Mouse (Mus musculus) urinary bladder, adult 2 months (tissue): ENCODE results near the gene Ubl7. TPM values are rescaled to one million over a fixed set of nuclear protein-coding genes. Genes with fewer than 3 reads are reported as not detected.

Experiments used
- DNase-seq: peaks from one replicate; pipeline ENCODE4 v3.0.0; 2022; ENCODE audit warnings: low spot score
- polyA plus RNA-seq: library from polyadenylated mRNA; depleted of rRNA; stranded (reverse); fragments of >200 nt; gene quantifications from 2 replicates; pipeline ENCODE4 v1.2.3, GENCODE M21; 2012; rRNA removed

Ubl7 gene
- polyA plus RNA-seq, 1 experiment, result 69.2 TPM

DNA sequence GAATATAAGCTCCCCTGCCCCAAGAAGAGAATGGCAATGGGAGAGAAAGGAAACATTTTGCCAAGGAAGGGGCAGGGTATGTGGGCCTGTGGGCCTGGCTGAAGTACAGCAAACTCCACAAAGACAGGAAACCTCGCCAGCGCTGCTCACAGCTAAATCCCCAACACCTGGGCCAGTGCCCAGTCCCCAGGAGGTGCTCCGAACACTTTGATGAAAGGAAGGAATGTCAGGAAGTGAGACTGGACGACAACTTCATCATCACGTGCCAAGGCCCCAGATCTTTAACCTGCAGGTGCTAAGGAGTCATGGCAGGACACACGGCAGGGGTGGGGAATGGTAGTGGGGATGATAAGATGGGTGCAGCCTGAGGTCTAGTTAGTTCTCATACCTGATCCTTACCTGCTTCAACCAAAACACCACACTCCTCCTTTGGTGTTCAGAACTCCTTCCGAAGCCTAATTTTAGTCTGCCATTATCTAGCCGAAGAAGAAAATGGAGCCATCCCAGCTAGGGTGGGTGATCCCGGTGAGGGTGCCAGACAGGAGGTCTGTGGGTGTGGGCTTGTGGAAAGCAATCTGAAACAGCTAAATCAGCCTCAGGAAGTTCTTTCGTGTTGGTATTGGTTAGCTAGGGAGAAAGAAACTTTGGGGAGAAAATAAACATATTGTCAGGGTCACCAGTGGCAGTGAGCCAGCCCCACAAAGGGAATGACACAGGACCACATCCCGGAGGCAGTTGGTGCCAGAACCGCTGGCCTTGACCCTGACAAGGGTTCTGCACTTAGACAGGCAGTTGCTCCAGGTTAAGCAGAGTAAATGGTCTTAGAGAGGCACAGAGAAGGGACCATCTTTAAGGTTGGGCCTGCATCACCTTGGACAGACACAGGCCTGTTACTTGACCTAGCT is 54.8 kb downstream of the Ubl7 start:
- no peak for DNase-seq

DNA sequence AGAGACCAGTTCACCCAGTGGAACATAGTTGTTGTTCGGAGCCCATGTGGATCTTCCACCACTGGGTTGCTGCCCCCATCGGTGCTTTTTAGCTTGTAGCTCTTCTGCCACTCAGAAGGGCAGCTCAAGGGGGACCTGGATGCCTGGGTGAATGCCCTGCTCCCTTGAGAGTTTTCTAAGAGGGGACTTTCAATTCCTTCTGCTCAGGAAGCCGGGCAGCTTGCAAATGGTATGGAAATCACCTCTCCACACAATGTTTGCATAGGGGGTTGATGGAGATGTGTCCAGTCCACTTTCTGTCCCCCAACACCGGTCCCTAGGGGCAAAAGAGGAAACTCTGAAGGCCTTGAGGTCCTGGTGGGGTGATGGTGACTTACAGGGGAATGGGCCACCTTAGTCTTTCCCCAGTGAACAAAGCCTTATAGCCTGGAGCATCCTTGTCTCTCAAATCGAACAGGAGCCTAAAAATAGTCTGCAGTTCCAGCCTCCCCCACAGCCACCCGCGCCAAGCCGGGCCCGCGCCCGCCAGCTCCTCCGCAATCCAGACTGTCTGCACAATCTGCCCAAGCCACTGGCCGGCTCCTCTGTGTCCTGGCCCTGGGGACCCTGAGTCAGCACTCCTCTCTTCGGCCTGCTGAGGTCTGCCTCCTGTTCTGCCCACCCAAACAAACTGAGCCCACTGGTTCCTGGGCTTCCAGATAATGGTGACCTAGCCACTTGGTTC is 56.6 kb downstream of the Ubl7 start:
- DNase-seq, result no peak

DNA sequence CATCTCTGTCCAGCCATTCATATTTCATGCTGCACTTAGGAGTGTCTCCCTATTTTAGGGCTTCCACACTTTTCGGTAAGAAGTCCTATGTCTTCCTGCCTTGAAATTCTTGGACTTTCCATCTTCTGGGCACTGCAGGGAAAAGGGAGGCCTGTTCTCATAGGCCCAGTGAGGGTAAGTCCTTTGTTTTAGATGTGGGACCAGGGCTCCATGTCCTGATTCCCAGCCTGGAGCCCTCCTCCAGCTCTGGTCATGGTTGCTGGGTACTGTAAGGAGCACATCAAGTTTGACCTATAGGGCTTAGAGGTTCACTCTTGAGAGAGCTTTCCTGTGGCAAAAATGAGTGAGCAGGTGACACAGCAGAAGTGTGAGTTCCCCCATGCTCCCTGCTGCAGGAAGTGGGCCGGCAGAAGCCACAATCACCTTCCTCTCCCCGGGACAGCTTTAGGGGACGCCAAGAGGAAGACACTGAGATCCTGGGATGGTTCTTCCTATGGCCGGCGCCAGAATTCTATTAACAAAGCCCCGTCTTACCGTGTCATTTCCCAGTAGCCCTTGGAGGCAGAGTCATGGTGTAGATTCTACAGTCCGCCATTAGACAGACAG is 57.5 kb downstream of the Ubl7 start:
- DNase-seq, result no peak

DNA sequence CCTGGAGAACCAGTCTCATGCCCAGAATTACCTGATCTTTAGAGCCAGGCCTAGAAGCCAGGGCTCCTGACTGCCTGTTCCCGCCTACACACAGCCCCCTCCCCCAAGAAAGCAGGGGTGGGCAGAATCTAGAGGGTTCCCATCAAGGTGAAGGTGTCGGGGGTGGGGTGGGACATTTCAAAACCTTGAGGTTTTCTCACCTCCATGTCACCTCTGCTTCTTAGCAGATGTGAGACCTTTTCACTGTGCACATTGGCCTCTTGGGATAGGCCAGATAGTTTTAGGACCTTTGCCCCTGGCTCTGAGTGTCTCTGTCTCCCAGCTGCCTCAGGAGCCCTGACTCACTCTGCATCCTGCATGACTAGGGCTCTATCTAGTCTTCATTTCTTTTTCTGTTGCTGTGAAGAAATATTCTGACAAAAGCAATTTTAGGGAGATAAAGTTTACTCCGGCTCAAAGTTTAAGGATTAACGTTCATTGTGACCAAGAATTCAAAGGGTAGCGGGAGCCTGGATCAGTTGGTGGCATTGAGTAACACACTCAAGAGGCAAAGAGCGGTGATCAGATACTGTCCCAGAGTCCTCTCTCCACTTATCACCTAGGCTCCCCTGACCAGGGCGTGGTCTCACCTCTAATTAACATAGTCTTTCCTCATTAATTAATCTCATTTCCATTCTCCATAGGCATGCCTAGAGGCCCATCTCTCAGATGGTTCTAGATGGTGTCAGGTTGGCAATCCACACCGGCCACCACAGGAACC is 58.2 kb downstream of the Ubl7 start:
- no peak for DNase-seq

DNA sequence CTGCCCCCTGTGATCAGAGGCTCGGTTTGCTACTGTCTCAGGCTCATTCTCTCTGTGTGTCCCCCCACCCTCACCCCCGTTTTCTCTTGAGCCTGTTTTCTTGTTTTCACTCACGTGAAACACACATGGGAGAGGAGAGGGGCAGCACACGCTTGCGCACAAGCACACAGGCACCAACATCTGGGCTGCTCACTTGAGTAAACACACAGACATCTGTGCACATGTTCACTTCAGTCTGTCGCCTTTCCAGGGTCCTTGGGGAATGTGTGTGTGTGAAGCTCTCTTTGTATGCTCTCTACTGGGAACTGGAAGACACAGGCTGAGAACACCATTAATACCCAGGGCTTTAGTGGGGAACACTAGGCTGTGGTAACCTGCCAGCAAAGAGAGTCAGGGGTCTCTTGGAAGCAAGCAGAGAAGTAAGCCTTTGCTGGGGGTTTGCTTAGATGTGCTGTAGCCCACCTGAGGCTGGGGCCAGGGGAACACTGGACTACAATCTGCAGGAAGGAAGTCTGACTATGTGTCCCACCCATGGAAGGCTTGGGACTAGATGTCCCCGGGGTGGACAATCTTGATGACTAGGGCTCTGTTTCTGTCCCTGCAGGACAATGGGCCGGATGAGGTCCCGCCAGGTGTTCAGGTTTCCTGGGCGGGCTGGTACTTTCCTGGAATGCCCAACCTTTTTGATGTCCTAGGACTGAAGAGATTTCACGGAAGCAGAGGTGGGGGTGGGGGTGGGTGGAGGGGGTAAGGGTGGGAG is 59.1 kb downstream of the Ubl7 start:
- DNase-seq, result no peak

DNA sequence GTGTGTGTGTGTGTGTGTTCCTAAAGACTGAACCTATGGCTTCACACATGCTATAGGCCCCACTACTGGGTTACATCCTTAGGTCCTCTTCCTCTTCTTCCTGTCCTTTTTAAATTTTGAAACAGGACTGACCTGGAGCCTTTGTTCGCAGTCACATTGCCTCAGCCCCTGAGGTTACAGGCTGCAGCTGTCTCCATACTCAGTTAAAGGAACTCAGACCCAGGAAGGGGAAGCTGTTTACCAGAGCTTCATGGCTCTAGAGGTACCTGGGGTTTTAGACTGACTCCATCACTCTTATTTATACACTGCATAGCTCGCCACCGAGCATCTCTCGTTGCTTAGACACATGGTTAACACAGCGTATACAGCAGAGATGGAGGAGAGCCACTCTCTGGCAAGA is 60.6 kb downstream of the Ubl7 start:
- no peak for DNase-seq

DNA sequence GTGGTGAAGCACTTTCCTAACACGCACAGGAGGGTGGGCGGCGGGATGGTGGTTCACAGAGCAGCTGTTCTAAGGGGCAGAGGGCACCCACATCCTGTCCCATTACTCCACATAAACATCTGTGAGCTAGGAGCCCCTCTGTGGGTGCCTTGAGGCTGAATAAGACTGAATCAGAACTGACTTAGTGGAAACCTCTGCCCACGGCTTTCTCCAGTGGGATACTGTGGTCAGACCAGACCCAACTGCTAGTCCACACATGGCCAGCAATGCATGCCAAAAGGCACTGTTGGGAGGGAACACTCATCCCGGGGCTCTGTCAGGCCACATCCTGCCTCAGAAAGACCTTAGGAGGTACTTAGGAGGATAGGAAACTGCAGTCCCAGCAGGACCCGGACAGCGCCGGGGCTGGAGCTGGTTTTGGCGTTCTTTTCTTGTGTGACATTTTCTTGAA is 61.4 kb downstream of the Ubl7 start:
- DNase-seq, result no peak

DNA sequence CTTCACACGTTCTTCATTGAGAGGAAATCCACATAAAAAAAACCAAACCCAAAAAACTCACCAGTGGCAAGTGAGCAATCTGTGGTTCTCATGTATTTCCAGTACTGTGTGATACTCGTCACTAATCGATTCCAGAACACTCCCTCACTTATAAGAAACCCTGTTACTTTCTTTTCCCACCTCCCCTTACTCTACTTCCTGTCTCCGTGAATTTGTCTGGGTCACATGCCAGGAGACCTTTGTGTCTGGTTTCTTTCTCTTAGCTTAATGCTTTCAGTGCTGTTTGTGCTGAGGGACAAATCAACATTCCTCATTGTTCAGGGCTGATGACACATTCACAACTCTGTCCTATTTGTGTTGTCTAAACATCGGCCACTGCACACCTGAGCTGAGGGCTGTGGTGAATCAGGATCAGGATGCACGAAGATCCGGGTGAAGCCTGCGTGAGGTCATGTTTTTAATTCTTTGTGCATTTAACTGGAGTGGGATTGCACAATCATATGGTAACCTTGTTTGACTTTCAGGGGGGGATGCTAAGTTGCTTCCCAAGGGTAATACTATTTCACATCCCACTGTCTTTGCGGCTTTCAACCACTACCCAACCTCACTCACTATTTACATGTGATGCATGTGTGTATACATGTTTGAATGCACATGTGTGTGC is 62.1 kb downstream of the Ubl7 start:
- no peak for DNase-seq

DNA sequence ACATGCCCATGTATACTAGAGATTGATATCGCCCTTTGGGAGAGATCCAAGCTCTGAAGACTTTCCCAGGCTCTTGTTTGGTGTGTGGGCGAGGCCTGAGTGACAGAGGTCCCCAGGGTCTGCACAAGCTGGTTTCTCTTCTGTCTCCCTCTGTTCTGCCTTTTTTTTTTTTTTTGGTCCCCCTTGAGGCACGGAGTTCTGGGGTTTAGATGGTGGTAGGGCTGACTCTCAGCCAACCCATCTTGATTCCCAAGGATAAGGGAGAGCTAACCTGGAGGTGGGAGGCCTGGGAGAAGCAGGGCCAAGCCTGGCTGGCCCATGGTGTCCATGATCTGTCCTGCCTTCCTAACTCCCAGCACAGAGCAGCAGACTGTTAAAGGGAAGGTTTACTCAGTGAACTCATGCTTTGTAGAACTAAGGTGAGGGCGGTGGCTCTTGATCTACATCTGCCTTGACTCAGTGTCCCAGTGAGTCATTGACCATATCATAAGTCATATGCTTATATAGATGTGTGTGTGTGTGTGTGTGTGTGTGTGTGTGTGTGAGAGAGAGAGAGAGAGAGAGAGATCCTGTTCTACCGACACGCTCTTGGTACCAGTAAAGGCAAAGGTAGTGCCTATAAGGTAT is 62.8 kb downstream of the Ubl7 start:
- DNase-seq, result no peak

DNA sequence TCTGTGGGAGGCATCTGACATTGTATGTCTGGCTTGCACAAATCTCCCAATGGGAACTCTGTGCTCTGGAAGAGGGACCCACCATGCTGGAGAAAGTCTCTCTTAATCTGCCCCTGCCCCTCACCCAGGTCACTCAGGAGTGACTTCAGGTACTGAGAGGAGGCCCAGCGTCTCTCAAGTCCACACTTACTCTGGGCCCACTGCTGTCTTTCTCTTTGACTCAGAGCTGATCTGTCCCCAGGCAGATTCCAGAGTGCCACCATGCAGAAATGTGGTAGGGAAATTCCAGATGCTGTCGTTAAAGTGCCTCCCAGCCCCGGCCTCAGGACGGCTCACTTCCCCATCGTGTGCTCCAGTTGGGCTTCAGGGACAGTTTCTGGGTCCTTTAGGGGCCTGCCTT is 63.4 kb downstream of the Ubl7 start:
- no peak for DNase-seq

DNA sequence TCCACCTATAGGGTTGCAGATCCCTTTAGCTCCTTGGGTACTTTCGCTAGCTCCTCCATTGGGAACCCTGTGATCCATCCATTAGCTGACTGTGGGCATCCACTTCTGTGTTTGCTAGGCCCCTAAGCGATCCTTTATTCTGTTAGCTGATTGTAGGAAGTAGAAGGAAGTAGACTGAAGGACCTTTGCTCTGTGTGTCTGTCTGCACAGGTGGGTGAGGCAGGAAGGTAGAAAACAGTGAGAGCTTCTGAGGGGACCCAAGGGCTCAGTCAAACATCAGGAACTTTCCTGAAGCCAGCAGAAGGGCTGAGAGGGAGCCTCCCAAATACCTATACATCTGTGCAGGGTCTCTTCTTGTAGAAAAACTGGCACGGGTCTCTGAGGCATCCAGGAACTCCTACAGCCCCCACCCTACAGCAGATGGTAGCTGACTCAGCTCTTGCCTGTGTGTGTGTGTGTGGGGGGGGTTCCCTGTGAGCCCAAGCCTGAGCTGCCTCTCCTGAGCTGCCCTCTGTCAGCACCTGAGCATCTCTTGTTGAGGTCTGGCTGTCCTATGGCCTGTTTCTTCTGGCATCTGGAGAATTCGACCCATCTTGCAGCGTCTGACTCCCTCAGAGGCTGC is 64.5 kb downstream of the Ubl7 start:
- no peak for DNase-seq

DNA sequence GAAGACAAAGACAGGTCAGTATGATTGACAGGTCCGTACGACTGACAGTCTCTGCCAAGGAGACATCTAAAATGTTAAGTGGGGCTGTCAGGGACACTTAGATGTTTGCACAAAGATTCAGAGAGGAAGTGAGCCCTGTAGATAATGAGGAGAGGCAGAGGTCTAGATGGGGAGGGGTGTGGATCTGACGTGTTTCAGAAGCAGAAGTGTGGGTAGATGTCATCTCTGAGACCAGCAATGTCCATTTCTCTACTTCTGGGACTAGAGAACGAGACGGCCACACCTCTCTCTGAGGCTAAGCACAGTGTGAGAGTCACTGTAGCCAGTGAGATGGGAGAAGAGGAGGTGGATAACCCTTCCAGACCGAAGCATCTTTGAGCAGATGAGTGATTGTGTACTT is 67.2 kb downstream of the Ubl7 start:
- no peak for DNase-seq

DNA sequence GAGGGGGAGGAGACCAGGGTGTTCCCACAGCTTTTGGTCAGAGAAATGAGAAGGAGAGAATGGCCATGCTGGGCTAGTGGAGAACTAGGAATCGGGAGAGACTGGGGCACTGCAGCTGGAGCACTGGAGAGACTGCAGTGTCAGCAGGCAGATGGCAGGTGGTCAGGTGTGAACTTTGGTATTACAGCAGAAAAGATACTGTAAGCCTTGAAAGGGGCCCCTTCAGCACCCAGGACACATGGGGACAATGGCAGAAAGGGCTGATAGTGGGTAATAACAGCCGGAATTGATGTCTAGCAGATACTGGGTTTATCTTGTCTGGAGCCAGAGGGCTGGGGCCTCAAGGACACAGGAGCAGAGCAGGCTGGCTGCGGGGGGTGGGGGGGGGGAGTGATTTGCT is 68.1 kb downstream of the Ubl7 start:
- no peak for DNase-seq

Other genes with a start within 250 kb of the Ubl7 start
- not detected in 2 replicates for gene Cyp1a2, start 227.3 kb upstream of the Ubl7 start, polyA plus RNA-seq
- 16.2 and 21.1 TPM in 2 replicates for gene Cyp1a1, start 223.1 kb upstream of the Ubl7 start, polyA plus RNA-seq
- 12.3 and 13.8 TPM in 2 replicates for gene Edc3, start 202.4 kb upstream of the Ubl7 start, polyA plus RNA-seq
- 90.8 and 111 TPM in 2 replicates for gene Clk3, start 145.1 kb upstream of the Ubl7 start, polyA plus RNA-seq
- 5.6 and 6.7 TPM in 2 replicates for gene Arid3b, start 74.2 kb upstream of the Ubl7 start, polyA plus RNA-seq
- 13.6 and 14.8 TPM in 2 replicates for gene Sema7a, start 29.1 kb downstream of the Ubl7 start, polyA plus RNA-seq
- gene Cyp11a1, start 95.4 kb downstream of the Ubl7 start, polyA plus RNA-seq, result 0.36 and 0.37 TPM in 2 replicates
- 0.50 and 0.63 TPM in 2 replicates for gene Stra6, start 152.8 kb downstream of the Ubl7 start, polyA plus RNA-seq
- gene Ccdc33, start 207.8 kb downstream of the Ubl7 start, polyA plus RNA-seq, result 0.06 and 0.09 TPM in 2 replicates